Mouse (Mus musculus) forebrain, postnatal 0 days (tissue): ENCODE measurements at regions not wholly inside any gene's neighbourhood (a gene's known extent, or its start where the extent isn't known, plus 50 kb on each side); places are given as distances from the start of the nearest gene placed in this dataset.

Source experiments
- ATAC-seq: fragments of 200-750 bp; cut with Nextera tagmentation; 2 replicates; pipeline ENCODE4 v1.8.0; 2017; ENCODE audit warnings: mild to moderate bottlenecking, moderate library complexity
- DNase-seq: peaks from one replicate; pipeline ENCODE4 v3.0.0-alpha.2; 2015
- H3K27ac ChIP-seq: fragments of 300-500 bp; sonication (generic); 2 replicates; pipeline ENCODE4 v1.5.1; 2014; ENCODE audit warnings: low read depth, mild to moderate bottlenecking, antibody characterized with exemption, low read length, moderate library complexity, mixed read lengths
- H3K27me3 ChIP-seq: fragments of 300-500 bp; sonication (generic); 2 replicates; pipeline ENCODE4 v1.6.1; 2014; ENCODE audit warnings: mild to moderate bottlenecking, low read length, mixed read lengths; ENCODE audit not compliant: insufficient read depth
- H3K36me3 ChIP-seq: fragments of 300-500 bp; sonication (generic); 2 replicates; pipeline ENCODE4 v1.6.1; 2014; ENCODE audit warnings: mild to moderate bottlenecking, moderate library complexity; ENCODE audit not compliant: insufficient read depth
- H3K4me1 ChIP-seq: fragments of 300-500 bp; sonication (generic); 2 replicates; pipeline ENCODE4 v1.6.1; 2014; ENCODE audit warnings: antibody characterized with exemption; ENCODE audit not compliant: insufficient read depth
- H3K4me2 ChIP-seq: fragments of 300-500 bp; sonication (generic); 2 replicates; pipeline ENCODE4 v1.6.1; 2014; ENCODE audit warnings: low read depth, mild to moderate bottlenecking, moderate library complexity
- H3K4me3 ChIP-seq: fragments of 300-500 bp; sonication (generic); 2 replicates; pipeline ENCODE4 v1.5.1; 2014; ENCODE audit warnings: low read depth, low read length, mixed read lengths
- H3K9ac ChIP-seq: fragments of 300-500 bp; sonication (generic); 2 replicates; pipeline ENCODE4 v1.6.1; 2014; ENCODE audit warnings: mild to moderate bottlenecking
- H3K9me3 ChIP-seq: fragments of 300-500 bp; sonication (generic); 2 replicates; pipeline ENCODE4 v1.6.1; 2016; ENCODE audit warnings: low read length
- CTCF ChIP-seq: sonication (generic); IDR thresholded peaks from 2 replicates; pipeline ENCODE4 v1.5.1; 2016; ENCODE audit warnings: antibody characterized with exemption, control low read depth, low read depth
- WGBS: fragments of 180-500 bp; shearing (Covaris S2); extraction: QIAGEN DNeasy Blood & Tissue Kit; methylation state at CpG from one replicate; pipeline ENCODE4 v1.1.7; 2014; 5-methylcytosine and 5-hydroxymethylcytosine counted together

DNA sequence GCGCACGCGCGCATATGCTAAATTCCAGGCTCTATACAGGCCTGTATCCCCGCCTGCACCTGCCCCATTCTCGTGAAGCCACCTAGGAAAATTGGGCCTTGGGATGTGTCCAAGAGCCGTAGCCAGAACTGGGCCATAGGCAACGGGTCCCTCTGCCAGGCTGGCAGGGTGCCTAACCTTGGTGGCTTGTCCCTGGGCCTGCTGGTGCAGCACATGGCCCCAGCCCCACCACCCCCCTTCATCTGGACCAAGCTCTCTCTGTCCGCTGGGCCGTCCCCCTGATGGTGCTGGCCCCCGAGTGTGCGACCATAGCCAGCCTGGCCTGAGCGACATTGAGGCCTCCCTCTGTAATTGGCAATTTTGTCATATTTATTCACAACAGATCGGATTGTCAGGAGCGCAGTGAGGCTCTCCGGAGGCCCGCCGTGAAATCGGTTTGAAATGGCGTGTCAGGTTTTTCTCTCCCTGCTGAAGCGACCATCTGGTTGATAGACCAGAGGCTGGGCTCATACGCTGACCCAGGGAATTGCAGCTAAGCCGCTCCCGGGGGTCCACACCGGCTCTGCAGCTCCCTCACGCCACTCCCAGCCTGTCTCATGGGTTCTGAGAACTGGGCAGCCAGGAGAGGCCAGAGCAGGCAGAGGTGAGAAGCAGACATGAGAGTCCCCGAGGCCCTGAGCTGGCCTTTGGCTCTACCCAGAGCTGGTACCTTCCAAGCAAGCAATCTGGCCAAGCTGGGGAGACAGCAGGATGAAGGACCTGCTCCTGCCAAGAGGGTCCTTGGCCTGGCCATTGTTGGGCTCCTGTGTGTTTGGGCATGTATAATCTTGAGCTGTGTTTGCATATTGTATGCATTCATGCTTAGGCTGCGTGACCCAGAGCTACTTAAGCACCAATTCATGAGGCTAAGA lies 67.6 kb downstream of the Uncx start:
- no peak overlapping the region for H3K27ac ChIP-seq
- TF ChIP-seq CTCF, result no peak
- H3K36me3 ChIP-seq, result no peaks in the 10 kb centered on the region
- 54% methylated on average over 28 of the region's 28 CpGs for WGBS
- no peaks in the 10 kb centered on the region for H3K27me3 ChIP-seq
- no peak overlapping the region for H3K4me3 ChIP-seq
- ATAC-seq, result no peak
- no peak overlapping the region for H3K9ac ChIP-seq
- no peak for DNase-seq
- H3K4me1 ChIP-seq, result no peaks in the 10 kb centered on the region
- H3K4me2 ChIP-seq, result no peak overlapping the region
- H3K9me3 ChIP-seq, result no peaks in the 10 kb centered on the region

DNA sequence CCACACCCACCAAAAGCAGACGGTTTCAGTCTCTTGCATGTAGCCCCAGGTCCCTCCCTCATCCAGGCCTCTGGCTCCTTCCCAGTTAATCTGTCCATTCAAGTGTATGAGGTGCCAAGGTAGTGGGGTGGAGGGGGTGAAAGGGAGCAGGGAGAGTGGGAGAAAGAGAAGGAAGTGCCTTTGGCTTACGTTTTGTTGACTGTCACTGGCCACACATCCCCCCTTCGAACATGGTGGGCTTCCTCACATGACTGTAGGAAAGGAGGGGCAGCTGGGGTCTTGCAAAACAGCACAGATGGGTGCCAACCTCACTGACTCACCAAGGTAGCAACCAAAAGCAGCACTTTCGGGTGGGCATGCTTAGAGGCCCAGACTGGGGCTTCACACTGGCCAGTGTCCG lies 68.9 kb downstream of the Uncx start:
- no peak overlapping the region for H3K4me3 ChIP-seq
- H3K36me3 ChIP-seq, result no peaks in the 10 kb centered on the region
- no peaks in the 10 kb centered on the region for H3K4me1 ChIP-seq
- H3K9me3 ChIP-seq, result no peaks in the 10 kb centered on the region
- H3K27me3 ChIP-seq, result no peaks in the 10 kb centered on the region; the same call in 1 of the 2 replicates
- no peak overlapping the region for H3K4me2 ChIP-seq
- TF ChIP-seq CTCF, result no peak
- ATAC-seq (no peak), DNase-seq (no peak)
- H3K27ac ChIP-seq, result no peak overlapping the region
- no peak overlapping the region for H3K9ac ChIP-seq
- WGBS, result 74% methylated on average over 5 of the region's 5 CpGs

DNA sequence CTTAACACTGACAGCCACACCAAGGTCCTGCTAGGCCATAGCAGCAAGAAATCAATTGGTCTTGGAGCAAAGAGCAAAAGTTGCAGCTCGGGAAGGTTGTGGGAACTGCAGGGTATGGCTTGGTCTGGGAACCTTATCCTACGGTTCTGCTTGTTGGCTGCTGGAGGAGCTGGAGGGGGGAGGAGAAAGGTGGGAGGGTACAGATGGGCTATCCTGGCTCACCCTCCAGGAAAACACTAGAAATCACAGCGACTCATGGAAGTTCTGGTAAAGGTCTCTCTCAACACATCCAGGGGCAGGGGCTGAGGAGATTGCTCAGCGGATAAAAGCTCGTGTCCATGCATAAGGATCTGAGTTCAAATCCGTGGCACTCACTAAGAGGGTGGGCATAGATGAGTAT lies 69.4 kb downstream of the Uncx start:
- no peaks in the 10 kb centered on the region; the same call in 1 of the 2 replicates for H3K27me3 ChIP-seq
- H3K27ac ChIP-seq, result no peak overlapping the region
- no peaks in the 10 kb centered on the region for H3K36me3 ChIP-seq
- H3K9me3 ChIP-seq, result no peaks in the 10 kb centered on the region
- DNase-seq (no peak), ATAC-seq (no peak)
- H3K4me1 ChIP-seq, result no peaks in the 10 kb centered on the region
- no peak overlapping the region for H3K4me3 ChIP-seq
- TF ChIP-seq CTCF, result no peak
- 78% methylated on average over 6 of the region's 6 CpGs for WGBS
- H3K9ac ChIP-seq, result no peak overlapping the region
- no peak overlapping the region for H3K4me2 ChIP-seq

DNA sequence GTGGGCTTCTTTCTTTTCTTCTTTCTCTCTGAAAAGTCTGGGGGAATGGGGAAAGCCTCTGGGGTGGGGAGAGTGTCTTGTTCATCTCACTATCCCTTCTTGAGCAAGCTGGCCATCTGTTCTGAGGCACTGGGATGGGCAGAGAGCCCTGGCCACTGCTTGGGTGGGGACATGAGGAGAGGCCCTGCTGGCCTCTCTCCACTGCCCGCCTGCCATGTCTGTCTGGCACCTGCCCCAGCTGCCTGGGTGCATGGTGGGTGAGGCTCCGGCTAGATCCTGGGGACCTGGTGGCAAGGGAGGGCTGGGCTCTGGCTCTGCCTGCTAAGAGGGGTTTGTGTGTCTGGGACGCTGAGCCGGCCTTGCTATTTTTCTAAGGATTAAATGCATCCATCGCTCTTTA lies 70.3 kb downstream of the Uncx start:
- WGBS, result 61% methylated on average over 5 of the region's 5 CpGs

DNA sequence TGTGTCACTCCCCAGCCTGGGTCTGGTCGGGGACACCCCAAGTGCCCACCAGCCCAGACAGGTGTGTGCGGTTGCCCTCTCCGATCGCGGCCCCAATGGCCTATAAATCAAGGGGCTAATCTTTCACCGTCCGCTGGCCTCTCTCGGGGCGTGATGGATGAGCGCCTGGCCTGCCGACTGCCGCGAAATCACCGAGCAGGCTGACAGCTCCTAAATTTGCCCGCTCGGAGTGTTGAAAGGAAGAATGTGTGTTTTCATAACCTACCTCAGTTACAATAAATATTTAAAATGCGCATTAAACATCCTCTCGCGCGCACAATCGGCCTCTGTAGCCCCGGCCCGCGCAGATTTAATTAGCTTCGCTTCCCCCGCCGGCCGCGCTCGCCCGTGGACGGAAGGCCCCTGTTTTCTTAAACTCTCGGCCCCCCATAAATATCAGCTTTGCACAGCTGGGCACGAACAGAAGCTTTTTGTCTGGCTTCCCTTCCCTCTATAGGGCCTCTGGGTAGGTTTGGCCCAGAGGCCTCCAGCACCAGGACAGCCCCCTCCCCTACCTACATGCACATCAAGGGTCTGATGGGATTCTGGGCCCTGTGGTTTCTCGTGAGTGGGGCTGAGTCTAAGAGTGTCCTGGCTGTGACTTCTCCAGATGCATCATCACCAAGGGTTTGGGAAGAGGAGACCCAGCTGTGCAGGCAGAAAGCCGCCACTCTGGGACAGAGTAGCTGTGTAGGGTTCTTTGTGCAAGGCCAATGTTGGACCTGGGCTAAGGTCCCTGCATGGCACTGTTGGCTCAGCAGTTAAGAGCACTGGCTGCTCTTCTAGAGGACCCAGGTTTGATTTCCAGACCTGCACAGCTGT lies 76.2 kb downstream of the Uncx start:
- H3K27ac ChIP-seq, result no peak overlapping the region
- H3K36me3 ChIP-seq, result no peaks in the 10 kb centered on the region
- ATAC-seq (no peak), DNase-seq (no peak)
- no peaks in the 10 kb centered on the region for H3K4me1 ChIP-seq
- peaks cover 27% of the 10 kb centered on the region for H3K27me3 ChIP-seq
- 23% methylated on average over 36 of the region's 36 CpGs for WGBS
- H3K4me3 ChIP-seq, result no peak overlapping the region
- no peak overlapping the region for H3K4me2 ChIP-seq
- H3K9ac ChIP-seq, result no peak overlapping the region
- TF ChIP-seq CTCF, result no peak
- no peaks in the 10 kb centered on the region for H3K9me3 ChIP-seq

More for the DNA sequence above, 70.3 kb downstream of the Uncx start:
- no peaks in the 10 kb centered on the region for H3K36me3 ChIP-seq
- H3K4me2 ChIP-seq, result no peak overlapping the region
- no peaks in the 10 kb centered on the region for H3K4me1 ChIP-seq
- no peak for TF ChIP-seq CTCF
- no peak overlapping the region for H3K9ac ChIP-seq
- ATAC-seq, result no peak
- H3K9me3 ChIP-seq, result no peaks in the 10 kb centered on the region
- peaks cover 2% of the 10 kb centered on the region for H3K27me3 ChIP-seq
- H3K27ac ChIP-seq, result no peak overlapping the region
- DNase-seq, result no peak
- no peak overlapping the region for H3K4me3 ChIP-seq

DNA sequence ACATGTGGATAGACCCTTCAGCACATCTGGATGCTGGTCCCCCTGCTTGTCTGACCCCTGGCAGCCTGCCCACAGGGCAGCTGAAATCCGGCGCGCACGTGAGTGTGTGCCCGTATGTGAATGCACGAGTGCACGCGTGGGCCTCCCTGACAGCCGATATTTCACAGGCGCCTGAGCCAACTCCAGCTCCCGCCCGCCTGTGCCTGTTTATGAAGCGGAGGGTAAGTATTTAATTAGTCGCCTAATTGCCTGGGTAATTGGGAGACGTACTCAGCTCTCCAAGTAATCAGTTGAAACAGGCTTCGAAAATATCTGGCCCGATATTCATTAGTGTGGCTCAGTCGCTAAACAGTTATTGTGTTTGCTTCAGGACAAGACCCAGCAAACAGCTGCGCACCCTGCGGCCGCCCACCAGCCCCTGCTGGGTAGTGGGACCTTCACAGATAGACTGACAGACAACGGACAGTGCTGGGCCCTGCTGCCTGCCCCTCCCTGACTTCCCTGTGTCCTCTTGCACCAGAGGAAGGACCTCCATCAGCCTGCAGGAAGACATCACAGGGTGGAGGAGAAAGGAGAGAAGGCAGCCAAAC lies 82.7 kb downstream of the Uncx start:
- no peak for TF ChIP-seq CTCF
- H3K27ac ChIP-seq, result no peak overlapping the region
- ATAC-seq (peak; percentile 69), DNase-seq (peak; percentile 54)
- H3K9me3 ChIP-seq, result peaks cover 13% of the 10 kb centered on the region
- 16% methylated on average over 22 of the region's 22 CpGs for WGBS
- no peaks in the 10 kb centered on the region for H3K4me1 ChIP-seq
- no peaks in the 10 kb centered on the region for H3K36me3 ChIP-seq
- peaks cover 20% of the 10 kb centered on the region; the same call in 1 of the 2 replicates for H3K27me3 ChIP-seq
- no peak overlapping the region for H3K4me2 ChIP-seq
- H3K4me3 ChIP-seq, result no peak overlapping the region
- no peak overlapping the region for H3K9ac ChIP-seq

DNA sequence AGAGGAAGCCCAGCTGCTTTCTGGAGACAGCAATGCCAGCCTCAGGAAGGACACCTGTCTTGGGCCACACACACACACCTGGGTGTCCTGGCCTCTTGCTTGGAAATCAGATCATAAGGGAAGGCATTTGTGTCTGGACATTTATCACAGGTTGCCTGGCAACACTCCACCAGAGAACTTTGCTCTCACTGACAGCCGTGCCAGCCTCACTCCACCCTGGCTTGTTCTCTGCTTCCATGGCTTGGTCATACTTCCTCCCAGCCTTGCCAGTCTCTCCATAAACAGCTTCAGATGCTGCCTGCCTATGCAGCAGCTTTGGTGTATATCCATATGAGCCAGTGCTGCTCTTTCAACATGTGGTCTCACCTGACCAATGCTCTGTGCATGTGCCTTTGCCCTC lies 84.3 kb downstream of the Uncx start:
- Histone ChIP-seq H3K36me3 (no peaks in the 10 kb centered on the region), H3K27me3 (peaks cover 15% of the 10 kb centered on the region; the same call in 1 of the 2 replicates), H3K4me3 (no peak overlapping the region), H3K4me2 (no peak overlapping the region), H3K4me1 (no peaks in the 10 kb centered on the region), H3K9ac (no peak overlapping the region), H3K27ac (no peak overlapping the region), H3K9me3 (peaks cover 13% of the 10 kb centered on the region)
- ATAC-seq, result no peak
- WGBS, result 72% methylated on average over 1 of the region's 1 CpGs
- no peak for TF ChIP-seq CTCF
- no peak for DNase-seq
